Mouse (Mus musculus) left cerebral cortex, adult 18-20 months (tissue): ENCODE results near the gene Fam227a. TPM values are rescaled to one million over a fixed set of nuclear protein-coding genes. Genes with fewer than 3 reads are reported as not detected.
"Not testable (repeated sequence)": the region's sequence is repeated elsewhere in the genome, so short reads cannot be mapped to it uniquely, and the experiment has no call there.

Source experiments
- DNase-seq, 2 experiments: peaks; one replicate each; pipeline ENCODE4 v3.0.0; 2021 to 2022; ENCODE audit warnings: low spot score in 2 of 2, mixed read lengths in 1 of 2
- total RNA-seq, 2 experiments: library from RNA; stranded (reverse); gene quantifications; 2 replicates each; pipeline ENCODE4 v1.2.3; 2021

The Fam227a gene
- total RNA-seq, 2 experiments from 2014 or later = 9.3 to 10.0 TPM

- DNase-seq = no peak
These were observed 25.9 kb upstream of the Fam227a start for GRCm38 (mm10) chr15:79684616-79685015.

DNA sequence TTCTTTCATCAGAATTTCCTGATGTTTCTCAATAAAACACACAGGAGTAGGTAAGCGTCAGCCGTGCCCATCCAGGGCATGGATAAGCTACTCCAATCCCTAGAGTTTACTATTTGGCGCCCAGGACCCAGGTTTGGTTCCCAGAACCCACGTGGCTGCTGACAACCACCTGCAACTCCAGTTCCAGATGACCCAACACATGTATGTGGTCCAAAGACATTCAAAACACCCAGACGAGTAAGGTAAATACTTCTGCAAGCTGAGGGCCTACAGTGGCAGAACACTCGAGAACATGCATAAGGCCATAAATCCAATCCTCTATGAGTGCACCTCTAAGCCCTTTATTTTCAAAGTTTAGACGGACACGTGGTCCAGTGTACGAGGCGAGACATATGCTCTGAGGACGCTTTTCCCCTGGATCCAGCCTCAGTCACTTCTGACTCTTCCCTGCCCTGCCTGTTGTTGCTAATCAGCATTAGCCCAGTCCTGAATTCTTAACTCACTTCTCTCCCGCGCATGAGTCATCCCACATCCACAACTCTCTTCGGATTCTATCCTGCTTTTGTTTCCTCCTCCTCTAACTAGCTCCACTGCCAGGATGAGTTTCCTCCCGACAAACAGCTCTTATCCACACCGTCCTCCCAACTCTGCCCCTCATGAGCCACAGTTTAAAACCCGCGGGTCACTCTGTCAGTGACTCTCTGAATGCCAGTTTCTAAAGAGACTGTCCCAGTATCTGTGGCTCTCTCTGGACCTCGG, 25.1 kb upstream of the Fam227a start:
- peak; percentile 44 to 47 for DNase-seq

GRCm38 (mm10) chr15:79683146-79683545, 24.4 kb upstream of the Fam227a start:
- DNase-seq = no peak

GRCm38 (mm10) chr15:79681973-79682372, 23.2 kb upstream of the Fam227a start:
- no peak for DNase-seq

DNA sequence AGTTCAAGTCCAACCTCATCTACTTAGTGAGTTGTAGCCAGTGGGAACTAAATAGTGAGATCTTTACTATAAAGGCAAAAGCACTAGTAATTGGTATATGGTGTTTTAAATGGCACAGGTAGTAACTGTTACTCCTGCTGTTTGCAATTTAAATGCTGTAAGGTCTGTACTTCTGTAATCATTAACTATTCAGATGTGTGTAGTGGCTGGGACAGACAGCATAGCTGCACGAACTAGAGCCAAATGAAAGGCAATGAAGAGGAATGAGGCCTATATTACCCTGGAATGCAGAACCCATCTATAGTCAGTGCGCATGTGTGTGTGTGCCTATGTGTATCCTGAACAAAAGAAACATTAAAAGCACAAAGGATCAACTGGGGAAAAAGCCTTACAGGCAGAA, 19.2 kb upstream of the Fam227a start:
- DNase-seq = no peak

DNA sequence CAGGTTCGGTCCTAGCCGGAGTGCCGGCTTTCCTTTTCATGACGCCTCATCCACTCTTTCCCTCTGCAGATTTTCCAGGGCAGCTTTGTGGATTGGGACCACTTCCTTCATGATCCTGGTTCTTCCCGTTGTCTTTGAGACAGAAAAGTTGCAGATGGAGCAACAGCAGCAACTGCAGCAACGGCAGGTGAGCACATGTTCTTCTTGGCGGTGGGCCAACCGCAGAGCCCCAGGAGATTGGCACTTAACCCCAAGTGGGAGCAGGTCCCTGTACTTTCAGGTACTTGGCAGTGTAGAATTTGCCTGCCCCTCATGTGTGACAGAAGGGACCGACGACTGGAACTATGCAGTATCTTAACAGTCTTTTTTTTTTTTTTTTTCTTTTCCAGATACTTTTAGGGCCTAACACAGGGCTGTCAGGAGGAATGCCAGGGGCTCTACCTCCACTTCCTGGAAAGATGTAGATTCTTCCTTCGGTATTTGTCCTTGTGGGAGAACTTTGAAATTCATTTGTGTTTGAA, 13.1 kb upstream of the Fam227a start:
- not testable (repeated sequence) for DNase-seq

- no peak for DNase-seq
These were observed 12.2 kb upstream of the Fam227a start for GRCm38 (mm10) chr15:79670972-79671299.

GRCm38 (mm10) chr15:79670249-79670971, 11.7 kb upstream of the Fam227a start, which contains the start of gene Tomm22:
Tomm22 (plus strand) TSS chr15:79670861.
- DNase-seq = peak; percentile 87 to 93

DNA sequence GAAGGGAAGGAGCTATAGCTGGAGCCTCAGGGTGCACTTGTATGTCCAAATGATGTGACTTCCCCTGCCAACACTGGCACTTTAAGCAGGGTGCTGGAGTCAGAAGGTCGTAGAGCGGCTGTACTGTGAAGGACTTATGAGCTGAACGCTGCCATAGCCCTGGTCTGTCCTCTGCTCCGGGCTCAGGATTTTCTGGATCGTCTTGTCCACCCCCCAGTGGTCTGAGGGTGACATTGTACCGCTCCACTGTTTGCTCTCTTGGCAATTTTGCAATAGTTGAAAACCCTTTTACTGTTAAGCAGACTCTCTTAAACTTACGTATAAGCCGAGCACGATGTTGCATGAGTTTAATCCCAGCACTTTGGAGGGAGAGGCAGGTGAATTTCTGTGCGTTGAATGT, 10.4 kb upstream of the Fam227a start:
- no peak for DNase-seq

DNA sequence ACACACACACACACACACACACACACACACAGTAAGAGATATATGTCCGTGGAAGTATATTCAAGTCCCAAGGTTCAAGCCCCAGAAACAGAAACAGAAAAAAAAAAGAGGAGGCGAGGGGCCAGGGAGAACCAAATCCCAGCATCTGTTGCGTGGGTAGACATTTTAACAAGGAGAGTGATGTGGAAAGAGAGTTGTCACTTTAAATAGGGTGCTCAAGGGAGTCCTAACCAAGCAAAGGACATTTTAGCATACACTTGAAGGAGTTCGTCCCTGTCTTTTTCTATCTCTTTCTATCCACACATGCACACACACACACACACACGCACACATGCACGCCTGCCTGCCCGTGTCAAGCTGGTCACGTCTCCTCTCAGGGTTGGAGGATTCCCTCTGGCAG, 5.9 kb upstream of the Fam227a start:
- peak; percentile 68 to 70 for DNase-seq

- DNase-seq = no peak
These were observed 3.1 kb upstream of the Fam227a start for GRCm38 (mm10) chr15:79661852-79662251.

GRCm38 (mm10) chr15:79657837-79658530, 772 bp downstream of the Fam227a start:
- peak; percentile 87 to 91 for DNase-seq

- DNase-seq = peak; percentile 50 to 61
These were observed 2.3 kb downstream of the Fam227a start for GRCm38 (mm10) chr15:79656451-79656850.

GRCm38 (mm10) chr15:79651481-79651880, 7.3 kb downstream of the Fam227a start:
- no peak for DNase-seq

DNA sequence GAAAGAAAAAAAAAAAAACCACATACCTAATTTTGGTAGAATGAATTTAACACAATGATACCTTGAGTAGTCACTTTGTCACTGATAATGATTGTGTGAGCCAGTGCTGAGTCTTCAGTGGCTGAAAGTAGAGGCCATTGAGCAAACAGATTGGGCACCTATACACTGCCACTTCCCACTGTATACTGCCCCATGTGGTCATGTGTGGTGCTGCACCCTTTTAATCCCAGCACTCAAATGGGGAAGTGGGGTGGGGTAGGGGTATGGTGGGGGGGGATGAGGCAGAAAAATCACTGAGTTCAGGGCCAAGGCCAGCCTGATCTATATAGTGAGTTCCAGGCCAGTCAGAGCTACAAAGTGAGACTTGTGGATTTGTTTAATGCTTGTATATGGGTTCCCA, 8.2 kb downstream of the Fam227a start:
- DNase-seq = peak in 1 of 2 experiments; percentile 37

DNA sequence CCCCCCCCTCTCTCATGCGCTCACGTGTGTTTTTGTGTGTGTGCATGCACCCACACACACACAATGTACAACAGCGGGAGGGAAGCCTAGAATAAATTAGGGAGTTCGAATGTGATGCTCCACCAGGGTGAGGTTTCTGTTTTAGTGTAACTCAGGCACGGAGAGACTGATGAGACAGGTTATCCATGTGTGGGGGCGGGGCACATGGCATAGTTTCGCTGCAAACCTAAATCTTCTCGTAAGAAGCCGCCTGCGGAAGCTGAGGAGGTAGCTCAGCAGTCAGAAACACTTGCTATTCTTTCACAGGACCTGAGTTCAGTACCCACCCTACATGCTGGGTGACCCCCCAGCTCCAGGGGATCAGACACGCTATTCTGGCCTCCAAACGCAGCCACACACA, 10.6 kb downstream of the Fam227a start:
- peak in 1 of 2 experiments; percentile 31 for DNase-seq

DNA sequence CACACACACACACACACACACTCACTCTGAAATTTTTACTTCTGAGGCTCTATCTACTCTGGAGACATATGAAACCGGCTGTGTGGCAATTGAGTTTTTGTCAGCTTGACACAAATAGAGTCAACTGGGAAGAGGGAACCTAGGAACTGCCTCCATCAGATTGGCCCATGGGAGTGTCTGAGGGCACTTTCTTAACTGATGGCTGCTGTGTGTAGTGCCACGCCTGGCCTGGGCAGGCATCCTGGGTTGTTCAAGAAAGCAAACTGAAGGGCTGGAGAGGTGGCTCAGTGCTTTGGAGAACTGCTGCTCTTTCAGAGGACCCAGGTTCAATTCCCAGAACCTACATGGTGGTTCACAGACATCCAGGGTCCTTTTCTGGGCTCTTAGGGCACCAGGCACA, 13.3 kb downstream of the Fam227a start:
- no peak for DNase-seq

GRCm38 (mm10) chr15:79641135-79641817, 17.5 kb downstream of the Fam227a start:
- peak; percentile 42 to 58 for DNase-seq

- no peak for DNase-seq
These were observed 28.3 kb downstream of the Fam227a start for GRCm38 (mm10) chr15:79630471-79630870.

GRCm38 (mm10) chr15:79619770-79620414, 38.9 kb downstream of the Fam227a start:
- no peak for DNase-seq

DNA sequence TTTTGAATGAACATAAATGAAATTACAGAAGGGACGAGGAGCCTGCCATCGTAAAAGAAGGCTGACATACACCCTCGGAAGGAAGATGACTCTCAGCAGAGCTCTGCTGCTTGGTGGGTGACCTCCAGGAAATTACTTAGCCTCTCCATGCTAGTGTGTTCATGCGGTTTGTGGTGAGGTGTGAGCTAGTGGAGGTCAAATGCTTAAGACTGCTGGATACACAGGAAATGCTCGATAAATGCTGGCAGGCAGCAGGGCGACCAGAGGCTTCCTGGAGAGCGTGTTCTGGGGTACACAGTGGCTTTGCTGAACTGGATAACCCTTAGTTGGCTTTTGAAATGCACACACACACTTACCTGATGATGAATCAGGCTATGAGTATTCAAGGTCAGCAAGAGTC, 40.3 kb downstream of the Fam227a start:
- no peak for DNase-seq
